Mouse (Mus musculus): ENCODE data around the gene Lime1. TPM values are rescaled to one million over a fixed set of nuclear protein-coding genes. Genes with fewer than 3 reads are reported as not detected.

Gene Lime1
- polyA plus RNA-seq, 1 experiment from 2014 or later, result 12.0 TPM

DNA sequence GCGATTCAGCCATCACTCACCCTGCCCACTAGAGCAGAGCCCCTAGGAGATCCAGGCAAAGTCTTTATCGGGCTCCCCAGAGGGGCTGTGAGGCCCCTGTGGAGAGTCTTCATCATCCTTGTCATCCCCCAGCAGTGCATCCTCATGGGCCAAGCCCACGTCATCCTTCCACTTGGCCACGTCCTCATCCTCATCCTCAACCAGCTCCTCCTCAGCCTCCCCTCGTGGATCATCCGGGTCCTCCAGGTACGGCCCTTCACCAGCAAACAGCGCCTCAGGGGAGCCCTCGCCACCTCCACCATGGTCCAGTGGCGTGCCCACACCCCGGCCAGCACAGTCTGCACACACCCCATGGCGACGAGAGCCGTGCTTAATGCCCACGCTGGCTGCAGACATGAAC is 11.1 kb downstream of the Lime1 start:
- no peak for ATAC-seq (replicated peaks; ENCODE audit: insufficient number of reproducible peaks, insufficient read depth, low FRiP score, low read depth)
- Histone ChIP-seq H3K4me2 (no peak overlapping the region), H3K36me3 (peaks cover 16% of the 10 kb centered on the region; the same call in 1 of the 2 replicates), H3K27ac (no peak overlapping the region), H3K9me3 (replicated peaks) (no peaks in the 10 kb centered on the region), H3K4me3 (no peak overlapping the region), H3K9ac (no peak overlapping the region), H3K27me3 (no peaks in the 10 kb centered on the region), H3K4me1 (replicated peaks) (peaks cover 4% of the 10 kb centered on the region; the same call in 1 of the 2 replicates)
- WGBS, result 89% methylated on average over 15 of the region's 15 CpGs

DNA sequence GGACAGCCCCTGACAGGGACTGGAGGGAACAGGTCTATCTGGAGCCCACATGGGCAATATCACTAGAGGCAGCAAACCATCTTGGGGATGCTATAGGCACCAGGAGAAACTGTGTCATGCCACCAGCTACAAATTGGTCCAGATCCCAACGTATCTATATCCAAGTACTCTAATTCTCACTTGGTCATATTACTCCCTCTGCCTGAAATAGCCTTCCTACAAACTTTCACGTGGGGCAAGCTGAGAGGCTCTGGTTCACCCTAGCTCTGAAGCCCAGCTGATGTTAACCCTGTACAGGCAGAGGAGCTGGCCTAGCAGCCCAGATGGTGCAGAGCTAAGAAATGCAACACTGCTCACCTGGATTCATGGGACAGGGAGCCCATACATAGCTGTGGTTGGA is 11.7 kb downstream of the Lime1 start:
- H3K36me3 ChIP-seq, result peaks cover 11% of the 10 kb centered on the region; the same call in 1 of the 2 replicates
- no peak overlapping the region for H3K4me3 ChIP-seq
- WGBS, result 59% methylated on average over 2 of the region's 2 CpGs
- no peaks in the 10 kb centered on the region for H3K9me3 ChIP-seq (replicated peaks)
- H3K27me3 ChIP-seq, result no peaks in the 10 kb centered on the region
- peaks cover 5% of the 10 kb centered on the region; the same call in 1 of the 2 replicates for H3K4me1 ChIP-seq (replicated peaks)
- no peak overlapping the region for H3K9ac ChIP-seq
- H3K27ac ChIP-seq, result no peak overlapping the region
- no peak for ATAC-seq (replicated peaks; ENCODE audit: insufficient number of reproducible peaks, insufficient read depth, low FRiP score, low read depth)
- no peak overlapping the region for H3K4me2 ChIP-seq

- no peak overlapping the region for H3K4me3 ChIP-seq
- 29% methylated on average over 4 of the region's 4 CpGs for WGBS
- H3K4me1 ChIP-seq (replicated peaks), result peaks cover 13% of the 10 kb centered on the region
- no peak overlapping the region for H3K4me2 ChIP-seq
- H3K9ac ChIP-seq, result no peak overlapping the region
- ATAC-seq (replicated peaks; ENCODE audit: insufficient number of reproducible peaks, insufficient read depth, low FRiP score, low read depth), result peak; percentile 32; the same call in 1 of the 2 replicates
- no peak overlapping the region for H3K27ac ChIP-seq
- H3K9me3 ChIP-seq (replicated peaks), result no peaks in the 10 kb centered on the region
- no peaks in the 10 kb centered on the region for H3K27me3 ChIP-seq
- H3K36me3 ChIP-seq, result 0 out of 2 replicates have a peak, but pooled peaks cover 5% of the 10 kb centered on the region
These were observed 12.8 kb downstream of the Lime1 start for GRCm38 (mm10) chr2:181392600-181393213.

DNA sequence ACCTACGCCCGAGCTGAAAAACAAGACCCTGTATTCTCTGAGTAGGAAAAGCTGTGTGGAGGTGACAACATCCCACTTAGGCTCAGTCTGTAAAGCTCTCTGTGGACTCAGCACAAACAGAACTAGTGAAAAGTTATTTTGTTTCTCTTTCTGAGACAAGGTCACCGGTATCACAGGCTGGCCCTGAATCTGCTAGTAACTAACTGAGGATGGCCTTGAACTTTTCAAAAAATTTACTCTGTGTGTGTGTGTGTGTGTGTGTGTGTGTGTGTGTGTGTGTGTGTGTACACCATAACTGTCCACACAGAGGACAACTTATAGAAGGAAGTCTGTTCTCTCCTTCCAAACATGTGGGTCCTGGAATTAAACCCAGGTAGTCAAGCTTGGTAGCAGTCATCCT is 14.2 kb downstream of the Lime1 start:
- H3K36me3 ChIP-seq, result 0 out of 2 replicates have a peak, but pooled peaks cover 5% of the 10 kb centered on the region
- 92% methylated on average over 3 of the region's 3 CpGs for WGBS

GRCm38 (mm10) chr2:181397207-181397761 is 17.4 kb downstream of the Lime1 start:
- H3K4me2 ChIP-seq, result peak overlapping the region; percentile 11; the same call in 1 of the 2 replicates
- 31% methylated on average over 5 of the region's 5 CpGs for WGBS

More for the DNA sequence above, 14.2 kb downstream of the Lime1 start:
- H3K9ac ChIP-seq, result no peak overlapping the region
- no peak overlapping the region for H3K27ac ChIP-seq
- H3K9me3 ChIP-seq (replicated peaks), result no peaks in the 10 kb centered on the region
- H3K4me2 ChIP-seq, result no peak overlapping the region
- peaks cover 16% of the 10 kb centered on the region for H3K4me1 ChIP-seq (replicated peaks)
- no peak for ATAC-seq (replicated peaks; ENCODE audit: insufficient number of reproducible peaks, insufficient read depth, low FRiP score, low read depth)
- no peaks in the 10 kb centered on the region for H3K27me3 ChIP-seq
- no peak overlapping the region for H3K4me3 ChIP-seq

GRCm38 (mm10) chr2:181401497-181401896 is 21.6 kb downstream of the Lime1 start:
- Histone ChIP-seq H3K27ac (no peak overlapping the region), H3K4me1 (replicated peaks) (peaks cover 11% of the 10 kb centered on the region), H3K4me2 (no peak overlapping the region), H3K9me3 (replicated peaks) (no peaks in the 10 kb centered on the region), H3K27me3 (no peaks in the 10 kb centered on the region), H3K9ac (no peak overlapping the region), H3K36me3 (no peaks in the 10 kb centered on the region), H3K4me3 (no peak overlapping the region)
- 10% methylated on average over 1 of the region's 1 CpGs for WGBS
- no peak for ATAC-seq (replicated peaks; ENCODE audit: insufficient number of reproducible peaks, insufficient read depth, low FRiP score, low read depth)

More at GRCm38 (mm10) chr2:181397207-181397761, 17.4 kb downstream of the Lime1 start:
- Histone ChIP-seq H3K36me3 (0 out of 2 replicates have a peak, but pooled peaks cover 5% of the 10 kb centered on the region), H3K9me3 (replicated peaks) (no peaks in the 10 kb centered on the region), H3K4me3 (no peak overlapping the region), H3K4me1 (replicated peaks) (peaks cover 16% of the 10 kb centered on the region), H3K9ac (peak overlapping the region; percentile 24; the same call in 1 of the 2 replicates), H3K27ac (peak overlapping the region; percentile 89), H3K27me3 (no peaks in the 10 kb centered on the region)
- ATAC-seq (replicated peaks; ENCODE audit: insufficient number of reproducible peaks, insufficient read depth, low FRiP score, low read depth), result peak; percentile 71

GRCm38 (mm10) chr2:181403722-181404121 is 23.8 kb downstream of the Lime1 start:
- Histone ChIP-seq H3K9me3 (replicated peaks) (no peaks in the 10 kb centered on the region), H3K4me3 (no peak overlapping the region), H3K9ac (no peak overlapping the region), H3K27ac (no peak overlapping the region), H3K36me3 (no peaks in the 10 kb centered on the region), H3K4me1 (replicated peaks) (no peaks in the 10 kb centered on the region), H3K27me3 (no peaks in the 10 kb centered on the region), H3K4me2 (no peak overlapping the region)
- ATAC-seq (replicated peaks; ENCODE audit: insufficient number of reproducible peaks, insufficient read depth, low FRiP score, low read depth), result no peak
- WGBS, result 81% methylated on average over 3 of the region's 3 CpGs

- H3K9ac ChIP-seq, result no peak overlapping the region
- no peak overlapping the region for H3K4me3 ChIP-seq
- no peaks in the 10 kb centered on the region for H3K9me3 ChIP-seq (replicated peaks)
- H3K36me3 ChIP-seq, result no peaks in the 10 kb centered on the region; the same call in 1 of the 2 replicates
- ATAC-seq (replicated peaks; ENCODE audit: insufficient number of reproducible peaks, insufficient read depth, low FRiP score, low read depth), result no peak
- no peaks in the 10 kb centered on the region for H3K27me3 ChIP-seq
- H3K4me2 ChIP-seq, result no peak overlapping the region
- H3K27ac ChIP-seq, result no peak overlapping the region
- WGBS, result 79% methylated on average over 7 of the region's 7 CpGs
- no peaks in the 10 kb centered on the region for H3K4me1 ChIP-seq (replicated peaks)
These were observed 29.8 kb downstream of the Lime1 start for GRCm38 (mm10) chr2:181409643-181410042.

GRCm38 (mm10) chr2:181410760-181411473 is 31.0 kb downstream of the Lime1 start:
- Histone ChIP-seq H3K4me2 (no peak overlapping the region), H3K4me1 (replicated peaks) (0 out of 2 replicates have a peak, but pooled peaks cover 2% of the 10 kb centered on the region), H3K9me3 (replicated peaks) (no peaks in the 10 kb centered on the region), H3K27me3 (no peaks in the 10 kb centered on the region), H3K27ac (no peak overlapping the region), H3K4me3 (no peak overlapping the region), H3K36me3 (no peaks in the 10 kb centered on the region; the same call in 1 of the 2 replicates), H3K9ac (no peak overlapping the region)
- 0 out of 2 replicates have a peak, but pooled peaks have one; percentile 62 for ATAC-seq (replicated peaks; ENCODE audit: insufficient number of reproducible peaks, insufficient read depth, low FRiP score, low read depth)
- 40% methylated on average over 4 of the region's 4 CpGs for WGBS

GRCm38 (mm10) chr2:181413141-181413540 is 33.3 kb downstream of the Lime1 start:
- 0 out of 2 replicates have a peak, but pooled peaks have one; percentile 53 for ATAC-seq (replicated peaks; ENCODE audit: insufficient number of reproducible peaks, insufficient read depth, low FRiP score, low read depth)
- H3K9me3 ChIP-seq (replicated peaks), result no peaks in the 10 kb centered on the region
- 0 out of 2 replicates have a peak, but pooled peaks cover 5% of the 10 kb centered on the region for H3K4me1 ChIP-seq (replicated peaks)
- no peaks in the 10 kb centered on the region; the same call in 1 of the 2 replicates for H3K36me3 ChIP-seq
- H3K27ac ChIP-seq, result no peak overlapping the region
- no peak overlapping the region for H3K4me3 ChIP-seq
- no peaks in the 10 kb centered on the region for H3K27me3 ChIP-seq
- H3K4me2 ChIP-seq, result no peak overlapping the region
- WGBS, result 45% methylated on average over 2 of the region's 2 CpGs
- no peak overlapping the region for H3K9ac ChIP-seq

DNA sequence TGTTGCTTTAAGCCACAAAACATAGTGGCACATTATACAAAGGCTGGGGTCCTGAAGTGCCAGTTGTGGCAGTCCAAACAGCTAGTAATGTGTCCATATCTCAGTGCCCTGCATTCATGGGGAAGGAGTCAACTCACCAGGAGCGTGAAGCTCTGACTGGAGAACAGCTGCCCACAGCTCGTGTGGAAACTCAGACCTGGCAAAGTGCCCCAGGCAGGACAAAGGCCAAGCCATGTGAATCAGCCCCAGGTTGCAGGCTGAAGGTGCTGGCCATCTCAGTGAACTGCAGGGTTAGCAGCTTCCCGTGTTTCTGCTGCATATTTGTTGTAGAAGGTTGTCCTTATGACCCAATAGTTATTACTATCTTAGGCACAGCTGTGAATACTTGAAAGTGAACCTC is 36.1 kb downstream of the Lime1 start:
- Histone ChIP-seq H3K27me3 (no peaks in the 10 kb centered on the region), H3K4me2 (no peak overlapping the region), H3K27ac (no peak overlapping the region), H3K36me3 (no peaks in the 10 kb centered on the region), H3K9me3 (replicated peaks) (no peaks in the 10 kb centered on the region), H3K9ac (no peak overlapping the region), H3K4me1 (replicated peaks) (peaks cover 30% of the 10 kb centered on the region), H3K4me3 (no peak overlapping the region)
- WGBS, result 29% methylated on average over 3 of the region's 3 CpGs
- no peak for ATAC-seq (replicated peaks; ENCODE audit: insufficient number of reproducible peaks, insufficient read depth, low FRiP score, low read depth)

Measured in heart, embryonic 15.5 days (tissue).